Mouse (Mus musculus) adrenal gland, adult (tissue): ENCODE results near the gene Zbtb26.

Source experiments
- DNase-seq, 2 experiments: peaks; one replicate each; pipeline ENCODE4 v3.0.0; 2022 to 2023; ENCODE audit warnings: low spot score in 1 of 2; ENCODE audit not compliant: inconsistent age in 2 of 2

The Zbtb26 gene

DNA sequence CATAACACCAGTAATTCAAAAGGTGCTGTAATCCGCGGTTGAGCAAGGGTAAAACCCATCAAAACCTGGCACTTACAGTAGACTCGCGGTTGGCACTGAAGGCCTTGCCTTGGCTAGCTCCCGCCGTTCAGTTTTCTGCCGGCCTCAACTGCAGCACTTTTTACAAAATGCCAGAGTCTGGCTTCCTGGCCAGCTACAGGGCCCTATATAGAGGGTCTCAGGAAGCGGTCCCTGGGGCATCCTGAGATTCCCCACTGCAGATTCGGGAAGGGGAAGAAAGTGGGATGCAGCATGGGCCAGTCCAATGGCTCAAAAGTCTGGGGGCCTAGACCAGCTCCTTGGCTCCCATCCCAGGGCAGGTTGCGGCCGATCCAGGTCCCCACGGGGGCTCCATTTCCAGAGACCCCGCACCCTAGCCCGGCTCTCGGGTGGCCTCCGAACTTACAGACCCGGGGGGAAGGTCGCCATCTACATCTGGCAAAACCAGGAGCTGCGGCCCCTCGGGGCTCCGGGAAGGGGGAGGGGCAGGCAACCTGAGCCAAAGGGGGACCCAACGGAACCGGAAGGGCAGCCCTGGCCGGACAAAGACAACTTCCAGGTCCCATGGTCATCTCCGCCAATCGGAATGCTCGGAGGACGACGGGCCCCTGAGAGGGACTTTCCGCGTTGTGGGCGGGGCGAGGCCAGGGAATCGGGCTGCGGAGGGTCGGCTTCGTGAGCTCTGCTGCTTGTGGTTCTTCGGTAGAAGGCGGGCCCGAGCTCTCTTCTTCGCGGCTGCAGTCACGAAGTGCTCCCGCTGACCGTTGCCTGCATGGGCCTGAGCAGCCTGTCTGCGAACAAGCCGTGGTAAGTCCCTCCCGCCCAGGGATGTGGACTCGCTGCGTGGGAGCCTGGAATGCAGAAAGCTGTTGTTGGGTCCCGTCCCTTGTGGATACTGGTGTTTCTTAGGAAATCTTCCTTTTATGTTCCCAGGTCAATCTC, at the start of gene Zbtb26, which contains the start of the genes Zbtb6 and Rabgap1:
Gene Zbtb26, minus strand, starts transcription at position 525 of the 981 bp plus-strand sequence.
Gene Zbtb6, minus strand, starts transcription at position 561 of the 981 bp plus-strand sequence.
Gene Rabgap1, plus strand, starts transcription at position 669 of the 981 bp plus-strand sequence.
- peak; percentile 97 to 99 for DNase-seq

DNA sequence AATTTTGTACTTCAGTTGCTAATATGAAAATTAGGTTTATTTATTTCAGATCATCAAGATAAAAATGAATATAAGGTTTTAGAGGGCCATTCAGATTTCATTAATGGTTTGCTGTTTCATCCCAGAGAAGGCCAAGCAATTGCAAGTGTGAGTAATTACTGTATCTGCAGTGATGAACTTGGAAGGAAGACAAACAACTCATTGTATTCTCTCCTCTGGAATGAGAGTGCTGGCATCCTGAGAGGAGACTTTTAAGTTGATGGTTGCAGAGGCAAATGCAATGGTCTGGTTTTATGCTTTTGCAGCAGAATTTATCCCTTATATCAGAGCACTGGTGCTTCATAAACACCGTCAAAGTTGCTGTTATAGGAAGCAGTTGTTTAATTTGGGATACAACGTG, 46.0 kb upstream of the Zbtb26 start:
- DNase-seq = no peak

DNA sequence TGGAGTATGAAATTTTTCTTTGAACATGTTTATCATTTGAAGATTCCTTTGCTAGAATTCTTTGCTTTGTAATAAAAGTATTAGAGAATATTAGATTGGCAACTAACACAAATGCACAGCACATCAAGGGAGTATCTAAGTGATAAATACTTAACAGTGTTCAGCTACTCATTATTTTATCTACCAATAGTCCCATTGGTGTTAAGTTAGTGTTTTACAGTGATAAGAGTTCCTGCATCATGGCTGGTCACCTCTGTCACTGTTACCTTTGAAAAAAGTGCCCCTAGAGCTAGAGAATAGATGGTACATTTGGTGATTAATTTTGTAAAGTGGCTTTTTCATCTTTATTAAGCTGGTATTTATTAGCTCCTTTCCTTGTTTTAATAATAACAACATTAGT, 43.5 kb upstream of the Zbtb26 start:
- DNase-seq = no peak

DNA sequence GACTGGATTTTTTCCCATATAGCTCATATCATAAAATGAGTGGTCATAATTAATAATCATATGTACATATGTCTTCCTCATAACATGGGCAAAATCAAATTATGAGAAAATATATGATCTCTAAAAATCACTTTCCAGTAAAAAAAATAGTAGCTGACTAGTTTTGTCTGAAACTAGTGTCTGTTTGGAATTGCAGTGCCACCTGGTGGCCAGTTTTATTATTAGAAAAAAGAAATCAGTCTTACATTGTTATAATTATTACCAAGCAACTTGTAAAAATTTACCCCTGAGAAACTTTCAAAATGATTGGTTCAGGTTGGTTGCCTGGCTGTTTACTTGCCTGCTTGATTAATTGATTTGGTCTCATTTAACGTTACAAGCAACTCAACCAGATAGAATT, 42.4 kb upstream of the Zbtb26 start:
- peak in 1 of 2 experiments; percentile 82 for DNase-seq

DNA sequence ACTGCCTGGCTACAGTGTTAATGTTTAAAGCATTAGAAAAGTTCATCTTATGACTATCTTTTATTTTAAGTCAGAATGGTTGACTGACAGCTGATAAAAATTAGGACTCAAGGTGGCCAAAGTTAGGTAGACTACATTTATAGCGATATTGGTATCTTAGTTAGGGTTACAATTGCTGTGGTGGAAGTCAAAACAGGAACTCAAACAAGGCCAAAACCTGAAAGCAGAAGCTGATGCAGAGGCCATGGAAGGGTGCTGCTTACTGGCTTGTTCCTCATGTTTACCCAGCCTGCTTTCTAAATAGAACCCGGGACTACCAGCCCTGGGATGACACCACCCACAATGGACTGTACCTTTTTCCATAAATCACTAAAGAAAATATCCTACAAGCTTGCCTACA, 41.2 kb upstream of the Zbtb26 start:
- DNase-seq = no peak

DNA sequence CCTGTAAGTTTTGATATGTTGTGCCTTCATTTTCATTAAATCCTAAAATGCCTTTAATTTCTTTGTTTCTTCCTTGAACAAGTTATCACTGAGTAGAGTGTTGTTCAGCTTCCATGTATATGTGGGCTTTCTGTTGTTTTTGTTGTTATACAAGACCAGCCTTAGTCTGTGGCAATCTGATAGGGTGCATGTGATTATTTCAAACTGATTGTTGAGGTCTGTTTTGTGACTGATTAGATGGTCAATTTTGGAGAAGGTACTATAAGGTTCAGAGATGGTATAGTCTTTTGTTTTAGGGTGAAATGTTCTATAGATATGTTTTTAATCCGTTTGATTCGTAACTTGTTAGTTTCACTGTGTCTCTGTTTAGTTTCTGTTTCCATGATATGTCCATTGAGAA, 37.1 kb upstream of the Zbtb26 start:
- no peak for DNase-seq

DNA sequence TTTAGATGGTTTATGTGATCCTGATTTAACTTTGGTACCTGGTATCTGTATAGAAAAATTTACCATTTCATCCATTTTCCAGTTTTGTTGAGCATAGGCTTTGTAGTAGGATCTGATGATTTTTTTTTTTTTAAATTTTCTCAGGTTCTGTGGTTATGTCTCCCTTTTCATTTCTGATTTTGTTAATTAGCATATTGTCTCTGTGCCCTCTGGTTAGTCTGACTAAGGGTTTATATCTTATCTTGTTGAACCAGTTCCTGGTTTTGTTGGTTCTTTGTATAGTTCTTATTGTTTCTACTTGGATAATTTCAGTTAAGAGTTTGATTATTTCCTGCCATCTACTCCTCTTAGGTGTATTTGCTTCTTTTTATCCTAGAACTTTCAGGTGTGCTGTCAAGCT, 36.6 kb upstream of the Zbtb26 start:
- DNase-seq = no peak

DNA sequence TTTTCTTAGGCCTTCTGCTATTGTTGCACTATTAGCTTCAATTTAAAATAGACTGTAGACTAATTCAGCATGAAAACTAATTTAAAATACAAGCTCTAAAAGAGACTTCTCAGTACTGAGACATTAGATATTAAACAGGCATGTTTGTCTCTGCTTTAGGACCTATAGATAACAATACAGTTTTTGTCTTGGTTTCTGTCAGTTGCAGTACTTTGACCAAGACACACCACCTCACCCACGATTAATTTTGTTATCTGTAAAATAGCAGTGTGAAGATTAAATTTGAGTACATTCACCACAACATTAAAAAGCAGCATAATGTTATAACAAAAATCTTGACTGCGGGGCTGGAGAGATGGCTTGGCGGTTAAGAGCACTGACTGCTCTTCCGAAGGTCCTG, 23.3 kb upstream of the Zbtb26 start:
- DNase-seq = no peak

DNA sequence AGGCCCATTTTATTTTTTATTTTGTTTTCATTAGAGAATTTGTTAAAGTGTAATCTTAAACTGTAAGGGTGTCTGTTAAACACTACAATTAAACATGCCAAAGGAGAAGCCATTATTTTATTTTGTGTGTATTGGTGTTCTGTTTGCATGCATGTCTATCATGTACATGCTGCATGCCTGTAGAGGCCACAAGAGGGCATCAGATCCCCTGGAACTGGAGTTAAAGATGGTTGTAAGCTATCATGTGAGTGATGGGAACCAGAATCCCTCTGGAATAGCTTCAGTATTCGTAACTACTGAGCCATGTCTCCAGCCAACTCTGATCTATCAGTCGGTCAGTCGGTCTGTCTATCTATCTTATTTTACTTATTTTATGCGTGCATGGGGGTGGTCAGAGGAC, 17.8 kb upstream of the Zbtb26 start:
- no peak for DNase-seq

DNA sequence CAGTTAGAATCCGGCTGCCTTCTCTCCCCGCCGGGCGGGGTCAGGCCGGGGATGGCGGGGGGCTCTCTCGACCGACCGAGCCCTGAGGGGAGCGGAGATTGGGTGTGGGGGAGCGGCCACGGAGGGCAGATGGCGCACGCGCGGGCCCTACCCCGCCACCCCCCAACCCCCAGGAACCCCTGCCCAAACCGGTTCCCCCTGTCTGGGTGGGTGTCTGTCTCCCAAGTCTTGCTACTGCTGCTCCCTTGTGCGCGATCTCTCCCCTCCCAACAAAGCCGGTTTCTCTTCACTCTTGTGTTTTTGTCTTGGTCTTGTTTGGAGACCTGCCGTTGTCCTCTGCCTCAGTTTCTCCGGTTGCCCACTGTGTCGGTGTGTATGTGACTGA, 9.4 kb upstream of the Zbtb26 start:
- no peak for DNase-seq

DNA sequence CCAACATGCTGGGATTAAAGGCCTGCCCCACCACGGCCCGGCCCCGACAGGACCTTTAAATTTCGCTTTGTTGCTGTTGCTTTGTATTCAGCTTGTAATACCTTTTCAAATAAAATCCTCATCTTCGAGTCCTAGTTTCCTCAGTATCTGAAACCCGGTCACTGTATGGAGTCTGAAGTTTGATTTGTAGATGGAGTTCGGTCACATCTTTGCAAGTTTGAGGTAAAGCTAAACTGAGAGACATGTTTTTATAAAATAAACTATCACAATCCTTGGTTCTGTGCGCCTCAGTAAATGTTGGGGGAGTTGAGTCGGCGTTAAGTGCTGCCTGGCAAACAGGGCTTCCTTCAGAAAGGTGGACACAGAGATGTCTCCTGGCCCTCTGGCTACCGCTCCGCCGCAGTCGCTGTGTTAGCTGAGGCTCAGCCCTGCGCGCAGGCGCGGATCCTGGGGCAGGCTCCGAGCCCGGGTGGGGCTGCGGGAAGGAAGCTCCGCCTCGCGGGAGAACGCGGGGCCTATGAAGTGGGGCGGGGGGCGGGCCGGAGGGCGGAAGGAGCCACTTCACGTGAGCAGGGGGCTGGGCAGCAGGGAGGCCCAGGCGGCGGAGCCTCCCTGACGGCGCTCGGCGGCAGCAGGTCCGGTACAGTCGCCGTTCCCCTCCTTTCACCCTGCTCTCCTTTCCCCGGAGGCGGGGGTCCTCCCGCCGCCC, 8.9 kb upstream of the Zbtb26 start:
- peak; percentile 96 to 97 for DNase-seq

DNA sequence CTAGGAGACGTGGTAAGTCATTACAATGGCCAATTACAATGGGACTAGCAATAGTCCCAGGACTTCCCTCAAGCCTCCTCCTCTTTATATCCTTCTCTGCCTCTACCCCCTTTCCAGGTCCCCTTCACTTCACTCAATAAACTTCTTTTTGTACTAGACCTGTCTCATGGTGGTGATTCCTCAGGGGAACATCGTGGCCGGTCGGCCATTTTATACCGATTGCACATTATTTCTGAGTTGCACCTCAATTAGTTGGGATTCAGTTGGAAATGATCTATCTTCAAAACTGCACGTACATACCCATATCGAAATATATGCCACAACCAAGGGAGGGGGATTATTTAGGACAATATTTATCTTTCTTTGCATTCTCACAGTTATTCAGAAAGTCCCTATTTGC, 11.3 kb downstream of the Zbtb26 start:
- peak in 1 of 2 experiments; percentile 54 for DNase-seq

DNA sequence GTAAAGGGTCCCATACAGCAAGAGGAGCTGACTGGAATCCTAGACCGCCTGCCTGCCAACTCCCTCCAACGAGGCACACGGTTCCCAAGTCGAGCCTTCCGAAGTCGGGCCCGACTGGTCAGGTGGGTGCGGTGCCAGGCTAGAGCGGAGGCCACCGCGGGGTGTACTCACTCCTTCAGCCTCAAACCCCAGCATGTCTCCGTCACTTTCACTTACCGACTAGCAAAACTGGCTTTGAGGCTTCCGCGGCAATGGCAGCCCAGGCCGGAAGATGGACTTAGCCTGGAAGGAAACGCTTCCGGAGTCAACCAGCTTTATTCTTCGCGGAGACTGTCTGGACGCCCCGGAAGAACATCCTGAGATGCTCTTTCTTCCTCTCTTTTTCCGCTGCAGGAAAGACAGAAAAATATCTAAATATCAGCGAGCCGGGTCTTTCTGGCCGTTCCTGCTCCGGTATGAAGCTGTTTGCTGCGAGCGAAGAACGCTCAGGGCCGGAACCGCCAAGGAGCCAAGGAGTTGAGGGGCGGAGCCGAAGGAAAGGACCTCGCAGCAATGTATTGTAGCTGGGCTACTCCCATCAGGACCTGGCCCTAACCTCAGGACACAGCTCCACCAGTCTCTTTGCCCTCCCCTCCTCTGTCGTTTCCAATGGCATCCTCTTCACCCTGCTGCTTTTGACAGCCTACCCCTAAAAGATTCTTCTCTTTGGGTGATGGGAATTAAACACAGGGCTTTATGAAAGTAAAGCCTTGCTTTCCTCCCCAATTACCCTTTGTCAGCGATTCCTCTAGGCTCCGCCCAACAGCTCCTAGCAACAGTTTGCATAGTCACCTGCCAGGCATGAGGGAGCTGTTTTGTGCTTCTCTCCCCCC, 12.1 kb downstream of the Zbtb26 start:
- peak; percentile 88 to 96 for DNase-seq

DNA sequence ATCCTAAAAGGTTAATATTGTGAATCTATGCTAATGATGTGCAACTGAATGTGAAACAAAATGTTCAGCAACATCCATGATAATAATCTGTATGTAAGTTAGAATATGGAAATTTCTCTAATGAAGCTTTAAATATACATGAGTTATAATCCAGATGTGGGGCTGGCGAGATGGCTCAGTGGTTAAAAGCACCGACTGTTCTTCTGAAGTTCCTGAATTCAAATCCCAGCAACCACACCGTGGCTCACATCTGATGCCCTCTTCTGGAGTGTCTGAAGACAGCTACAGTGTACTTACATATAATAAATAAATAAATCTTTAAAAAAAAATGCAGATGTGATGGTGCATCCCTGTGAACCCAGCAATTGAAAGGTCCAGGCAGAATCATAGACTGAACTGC, 19.3 kb downstream of the Zbtb26 start:
- DNase-seq = peak in 1 of 2 experiments; percentile 38

DNA sequence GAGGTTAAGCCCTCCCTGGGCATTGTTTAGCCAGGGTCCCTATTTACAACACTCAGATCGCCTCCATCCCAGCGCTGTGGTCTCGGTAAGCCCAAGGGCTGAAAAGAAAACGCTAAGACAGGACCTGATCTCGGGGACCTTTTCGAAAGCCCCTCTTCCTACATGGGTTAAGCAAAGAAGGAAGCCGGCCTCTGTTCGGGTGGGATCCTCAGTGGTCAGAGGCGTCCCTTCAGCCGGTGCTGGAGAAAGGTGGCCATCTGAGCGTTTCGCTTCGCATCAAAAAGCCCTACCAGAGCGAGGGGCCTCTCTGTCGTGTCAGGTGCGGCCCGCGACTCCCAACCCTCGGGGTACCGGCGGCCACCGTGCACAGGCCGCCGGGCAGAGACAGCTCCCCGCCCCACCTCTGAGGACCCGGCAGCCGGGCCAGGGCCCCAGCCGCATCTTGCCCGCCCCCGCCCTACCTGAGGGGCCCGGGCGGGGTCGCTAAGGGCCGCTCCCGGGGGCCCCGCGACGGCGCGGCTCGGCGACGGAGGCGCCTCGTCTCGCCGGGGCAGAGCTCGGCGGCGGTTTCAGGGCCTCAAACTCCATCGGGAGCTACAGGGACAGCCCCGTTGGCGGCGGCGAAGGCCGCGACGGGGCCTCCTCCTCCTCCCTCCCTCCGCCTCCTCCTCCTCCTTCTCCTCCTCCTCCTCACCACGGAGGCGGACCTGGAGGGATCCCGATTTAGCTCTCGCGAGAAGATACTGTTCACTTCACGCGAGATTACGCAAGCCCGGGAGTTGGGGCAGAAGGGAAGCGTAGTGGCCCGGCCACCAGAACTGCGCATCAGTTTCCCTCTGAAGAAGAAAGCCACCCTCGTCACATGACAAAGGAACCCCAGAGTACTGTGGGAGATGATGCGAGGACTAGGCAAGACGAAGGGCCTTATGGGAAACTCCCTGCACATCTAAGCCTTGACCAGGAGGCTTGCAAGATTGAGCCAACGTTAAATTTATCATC, 20.3 kb downstream of the Zbtb26 start, which contains the start of gene Rc3h2:
Gene Rc3h2, minus strand, starts transcription at position 598 of the 999 bp plus-strand sequence.
- peak; percentile 96 to 99 for DNase-seq

DNA sequence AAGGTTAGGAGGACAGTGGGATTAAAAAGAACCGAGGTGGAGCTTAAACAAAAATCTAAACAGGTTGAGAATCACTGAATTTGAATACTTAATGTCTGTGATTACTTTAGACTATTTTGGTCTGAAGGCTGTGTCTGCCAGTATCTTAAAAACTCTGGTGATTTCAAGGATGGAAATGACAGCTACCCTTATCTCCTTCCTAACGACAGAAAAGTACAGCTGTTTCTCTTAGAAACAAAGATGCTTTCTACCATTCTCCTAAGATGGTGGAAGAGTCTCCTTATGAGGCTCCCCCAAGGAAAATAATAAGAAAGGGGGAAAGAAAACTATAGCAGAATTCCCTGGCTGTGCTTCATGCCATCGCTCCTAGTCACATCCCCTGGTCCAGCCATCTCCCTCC, 21.0 kb downstream of the Zbtb26 start:
- no peak for DNase-seq

DNA sequence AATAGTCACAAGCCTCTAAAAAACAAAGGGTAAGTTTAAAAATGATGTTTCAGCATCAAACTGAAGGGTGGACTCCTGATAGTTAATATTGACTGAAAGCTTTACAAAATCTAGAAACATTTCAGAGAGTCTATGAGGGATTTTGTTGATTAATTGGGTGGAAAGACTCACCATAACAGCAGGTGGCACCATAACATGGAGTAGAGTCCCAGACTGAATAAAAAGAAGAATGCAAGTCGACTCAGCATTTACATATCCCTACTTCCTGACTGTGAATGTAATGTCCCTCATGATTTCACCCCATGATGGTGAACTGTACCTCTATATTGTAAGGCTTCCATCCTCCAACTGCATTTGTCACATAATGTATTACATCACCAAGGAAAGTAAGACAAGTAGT, 47.4 kb downstream of the Zbtb26 start:
- no peak for DNase-seq

DNA sequence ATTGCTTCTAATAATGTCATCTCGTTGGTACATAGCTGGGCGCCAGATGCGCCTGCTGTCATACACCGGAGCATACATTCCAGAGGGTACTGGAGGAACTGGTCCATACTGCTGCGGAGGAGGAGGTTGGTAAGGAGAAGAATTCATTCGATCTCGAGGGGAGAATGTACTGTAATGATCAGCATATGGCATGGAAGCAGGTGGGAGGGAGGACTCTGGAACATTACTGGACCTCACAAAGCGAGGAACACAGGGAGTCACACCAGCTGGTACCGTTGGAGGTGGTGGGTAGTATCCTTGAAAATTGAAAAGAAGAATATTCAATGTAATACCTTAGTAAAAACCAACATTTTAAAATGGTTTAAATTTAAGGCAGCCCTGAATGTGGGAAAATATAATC, 60.0 kb downstream of the Zbtb26 start:
- DNase-seq = no peak
